Mouse (Mus musculus): ENCODE data around the gene Surf6. TPM values are rescaled to one million over a fixed set of nuclear protein-coding genes. Genes with fewer than 3 reads are reported as not detected.

Gene Surf6
- polyA plus RNA-seq (2014; fragmentation: Nextera tagmentation; extraction: Ambion mirVana) = 13.6 and 15.0 TPM in 2 replicates

GRCm38 (mm10) chr2:26902467-26903220 lies at the start of gene Surf6:
Gene Surf6 (minus strand): TSS chr2:26902879.
- Histone ChIP-seq H3K9ac (ENCODE audit: low read length) (peak within 1 kb of the TSS; percentile 75), H3K4me3 (ENCODE audit: low read depth, low read length) (peak within 1 kb of the TSS; percentile 93), H3K27me3 (replicated peaks; ENCODE audit: control insufficient read depth, insufficient read depth, low read length) (no peaks in the 10 kb centered on the region), H3K9me3 (ENCODE audit: control insufficient read depth, low read length) (no peaks in the 10 kb centered on the region), H3K36me3 (ENCODE audit: control insufficient read depth, insufficient read depth, low read length) (peaks cover 58% of the 10 kb centered on the region), H3K4me2 (ENCODE audit: low read length) (peak within 1 kb of the TSS; percentile 82), H3K27ac (ENCODE audit: low read depth) (peak within 1 kb of the TSS; percentile 85), H3K4me1 (replicated peaks; ENCODE audit: control insufficient read depth, insufficient read depth, low read length) (peaks cover 21% of the 10 kb centered on the region)
- DNase-seq (ENCODE audit: low spot score) (peak; percentile 91), ATAC-seq (replicated peaks; ENCODE audit: low FRiP score, low TSS enrichment, low read depth) (peak; percentile 93)
- WGBS = under 1% methylated on average over 41 of the region's 41 CpGs

GRCm38 (mm10) chr2:26952193-26952592 lies 49.5 kb upstream of the Surf6 start:
- DNase-seq (ENCODE audit: low spot score) = no peak
- H3K4me1 ChIP-seq (replicated peaks; ENCODE audit: control insufficient read depth, insufficient read depth, low read length) = no peaks in the 10 kb centered on the region
- 91% methylated on average over 4 of the region's 4 CpGs for WGBS
- ATAC-seq (replicated peaks; ENCODE audit: low FRiP score, low TSS enrichment, low read depth) = no peak
- H3K27me3 ChIP-seq (replicated peaks; ENCODE audit: control insufficient read depth, insufficient read depth, low read length) = no peaks in the 10 kb centered on the region
- H3K4me2 ChIP-seq (ENCODE audit: low read length) = no peak overlapping the region
- H3K9me3 ChIP-seq (ENCODE audit: control insufficient read depth, low read length) = no peaks in the 10 kb centered on the region
- no peak overlapping the region for H3K4me3 ChIP-seq (ENCODE audit: low read depth, low read length)
- no peak overlapping the region for H3K9ac ChIP-seq (ENCODE audit: low read length)
- H3K36me3 ChIP-seq (ENCODE audit: control insufficient read depth, insufficient read depth, low read length) = peaks cover 70% of the 10 kb centered on the region
- no peak overlapping the region for H3K27ac ChIP-seq (ENCODE audit: low read depth)

GRCm38 (mm10) chr2:26951346-26951905 lies 48.7 kb upstream of the Surf6 start:
- H3K36me3 ChIP-seq (ENCODE audit: control insufficient read depth, insufficient read depth, low read length) = peaks cover 63% of the 10 kb centered on the region
- no peaks in the 10 kb centered on the region for H3K9me3 ChIP-seq (ENCODE audit: control insufficient read depth, low read length)
- no peak overlapping the region for H3K4me3 ChIP-seq (ENCODE audit: low read depth, low read length)
- no peak overlapping the region for H3K27ac ChIP-seq (ENCODE audit: low read depth)
- DNase-seq (ENCODE audit: low spot score) (no peak), ATAC-seq (replicated peaks; ENCODE audit: low FRiP score, low TSS enrichment, low read depth) (no peak)
- no peaks in the 10 kb centered on the region for H3K27me3 ChIP-seq (replicated peaks; ENCODE audit: control insufficient read depth, insufficient read depth, low read length)
- H3K9ac ChIP-seq (ENCODE audit: low read length) = no peak overlapping the region
- WGBS = 88% methylated on average over 8 of the region's 8 CpGs
- H3K4me2 ChIP-seq (ENCODE audit: low read length) = no peak overlapping the region
- H3K4me1 ChIP-seq (replicated peaks; ENCODE audit: control insufficient read depth, insufficient read depth, low read length) = no peaks in the 10 kb centered on the region

- Histone ChIP-seq H3K9ac (ENCODE audit: low read length) (no peak overlapping the region), H3K4me1 (replicated peaks; ENCODE audit: control insufficient read depth, insufficient read depth, low read length) (no peaks in the 10 kb centered on the region), H3K4me2 (ENCODE audit: low read length) (no peak overlapping the region), H3K27ac (ENCODE audit: low read depth) (no peak overlapping the region), H3K27me3 (replicated peaks; ENCODE audit: control insufficient read depth, insufficient read depth, low read length) (no peaks in the 10 kb centered on the region), H3K4me3 (ENCODE audit: low read depth, low read length) (no peak overlapping the region), H3K36me3 (ENCODE audit: control insufficient read depth, insufficient read depth, low read length) (peaks cover 52% of the 10 kb centered on the region), H3K9me3 (ENCODE audit: control insufficient read depth, low read length) (no peaks in the 10 kb centered on the region)
- no peak for DNase-seq (ENCODE audit: low spot score)
- WGBS = 92% methylated on average over 2 of the region's 2 CpGs
- no peak for ATAC-seq (replicated peaks; ENCODE audit: low FRiP score, low TSS enrichment, low read depth)
Observed at GRCm38 (mm10) chr2:26950411-26950810, 47.7 kb upstream of the Surf6 start.

GRCm38 (mm10) chr2:26943253-26943652 lies 40.6 kb upstream of the Surf6 start:
- Histone ChIP-seq H3K9ac (ENCODE audit: low read length) (no peak overlapping the region), H3K9me3 (ENCODE audit: control insufficient read depth, low read length) (no peaks in the 10 kb centered on the region), H3K4me1 (replicated peaks; ENCODE audit: control insufficient read depth, insufficient read depth, low read length) (no peaks in the 10 kb centered on the region), H3K4me3 (ENCODE audit: low read depth, low read length) (no peak overlapping the region), H3K27ac (ENCODE audit: low read depth) (no peak overlapping the region), H3K27me3 (replicated peaks; ENCODE audit: control insufficient read depth, insufficient read depth, low read length) (no peaks in the 10 kb centered on the region), H3K36me3 (ENCODE audit: control insufficient read depth, insufficient read depth, low read length) (no peaks in the 10 kb centered on the region), H3K4me2 (ENCODE audit: low read length) (no peak overlapping the region)
- no peak for DNase-seq (ENCODE audit: low spot score)
- no peak for ATAC-seq (replicated peaks; ENCODE audit: low FRiP score, low TSS enrichment, low read depth)
- WGBS = 82% methylated on average over 3 of the region's 3 CpGs

GRCm38 (mm10) chr2:26941539-26941938 lies 38.9 kb upstream of the Surf6 start:
- no peaks in the 10 kb centered on the region for H3K9me3 ChIP-seq (ENCODE audit: control insufficient read depth, low read length)
- WGBS = 40% methylated on average over 5 of the region's 5 CpGs
- DNase-seq (ENCODE audit: low spot score) (no peak), ATAC-seq (replicated peaks; ENCODE audit: low FRiP score, low TSS enrichment, low read depth) (no peak)
- no peaks in the 10 kb centered on the region for H3K4me1 ChIP-seq (replicated peaks; ENCODE audit: control insufficient read depth, insufficient read depth, low read length)
- no peak overlapping the region for H3K4me2 ChIP-seq (ENCODE audit: low read length)
- H3K9ac ChIP-seq (ENCODE audit: low read length) = no peak overlapping the region
- H3K27ac ChIP-seq (ENCODE audit: low read depth) = no peak overlapping the region
- no peak overlapping the region for H3K4me3 ChIP-seq (ENCODE audit: low read depth, low read length)
- no peaks in the 10 kb centered on the region for H3K36me3 ChIP-seq (ENCODE audit: control insufficient read depth, insufficient read depth, low read length)
- H3K27me3 ChIP-seq (replicated peaks; ENCODE audit: control insufficient read depth, insufficient read depth, low read length) = no peaks in the 10 kb centered on the region

GRCm38 (mm10) chr2:26936425-26936824 lies 33.7 kb upstream of the Surf6 start:
- no peak overlapping the region for H3K9ac ChIP-seq (ENCODE audit: low read length)
- no peaks in the 10 kb centered on the region for H3K36me3 ChIP-seq (ENCODE audit: control insufficient read depth, insufficient read depth, low read length)
- DNase-seq (ENCODE audit: low spot score) (no peak), ATAC-seq (replicated peaks; ENCODE audit: low FRiP score, low TSS enrichment, low read depth) (no peak)
- no peak overlapping the region for H3K27ac ChIP-seq (ENCODE audit: low read depth)
- WGBS = 66% methylated on average over 1 of the region's 1 CpGs
- peaks cover 11% of the 10 kb centered on the region for H3K4me1 ChIP-seq (replicated peaks; ENCODE audit: control insufficient read depth, insufficient read depth, low read length)
- no peaks in the 10 kb centered on the region for H3K27me3 ChIP-seq (replicated peaks; ENCODE audit: control insufficient read depth, insufficient read depth, low read length)
- H3K9me3 ChIP-seq (ENCODE audit: control insufficient read depth, low read length) = no peaks in the 10 kb centered on the region
- H3K4me2 ChIP-seq (ENCODE audit: low read length) = no peak overlapping the region
- H3K4me3 ChIP-seq (ENCODE audit: low read depth, low read length) = no peak overlapping the region

- no peak overlapping the region for H3K4me3 ChIP-seq (ENCODE audit: low read depth, low read length)
- peaks cover 11% of the 10 kb centered on the region for H3K36me3 ChIP-seq (ENCODE audit: control insufficient read depth, insufficient read depth, low read length)
- H3K9ac ChIP-seq (ENCODE audit: low read length) = no peak overlapping the region
- WGBS = 88% methylated on average over 2 of the region's 2 CpGs
- H3K27ac ChIP-seq (ENCODE audit: low read depth) = no peak overlapping the region
- no peak overlapping the region for H3K4me2 ChIP-seq (ENCODE audit: low read length)
- H3K9me3 ChIP-seq (ENCODE audit: control insufficient read depth, low read length) = no peaks in the 10 kb centered on the region
- no peaks in the 10 kb centered on the region for H3K27me3 ChIP-seq (replicated peaks; ENCODE audit: control insufficient read depth, insufficient read depth, low read length)
- peaks cover 17% of the 10 kb centered on the region for H3K4me1 ChIP-seq (replicated peaks; ENCODE audit: control insufficient read depth, insufficient read depth, low read length)
- DNase-seq (ENCODE audit: low spot score) (no peak), ATAC-seq (replicated peaks; ENCODE audit: low FRiP score, low TSS enrichment, low read depth) (no peak)
Observed at GRCm38 (mm10) chr2:26935286-26935685, 32.6 kb upstream of the Surf6 start.

All from intestine, embryonic 14.5 days (tissue).